Mouse (Mus musculus): Measurements from ENCODE around the gene Trmu. TPM values are rescaled to one million over a fixed set of nuclear protein-coding genes. Genes with fewer than 3 reads are reported as not detected.

Trmu gene
- polyA plus RNA-seq, 1 experiment, result 20.1 TPM

DNA sequence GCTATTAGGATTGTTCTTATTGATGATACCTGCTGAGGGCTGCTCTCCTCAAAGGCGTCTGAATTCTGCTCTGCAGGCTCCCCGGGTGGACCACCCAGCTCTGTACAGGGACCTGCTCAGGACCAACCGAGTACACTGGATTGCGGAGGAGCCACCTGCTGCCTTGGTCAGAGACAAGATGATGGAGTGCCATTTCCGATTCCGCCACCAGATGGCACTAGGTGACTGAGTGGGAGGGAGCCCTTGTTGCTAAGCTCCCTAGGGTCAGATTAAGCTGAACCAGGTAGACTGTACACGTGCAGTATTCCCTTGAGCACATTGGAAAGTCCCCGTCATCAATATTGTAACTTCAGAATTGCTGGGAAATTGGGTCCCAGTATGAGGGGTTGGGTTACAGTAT is 17.2 kb downstream of the Trmu start:
- no peak overlapping the region for H3K4me3 ChIP-seq (ENCODE audit: control insufficient read depth, low read depth, low read length)
- no peak overlapping the region for H3K27ac ChIP-seq (ENCODE audit: control insufficient read depth, insufficient read depth, low read depth, low read length)
- H3K36me3 ChIP-seq (ENCODE audit: control insufficient read depth, insufficient read depth, low read length), result no peaks in the 10 kb centered on the region; the same call in 1 of the 2 replicates
- no peaks in the 10 kb centered on the region for H3K4me1 ChIP-seq (ENCODE audit: control insufficient read depth, insufficient read depth, low read length)
- no peaks in the 10 kb centered on the region for H3K27me3 ChIP-seq (ENCODE audit: control insufficient read depth, insufficient read depth, low read length)
- TF ChIP-seq CTCF (IDR thresholded peaks at IDR 0.05; ENCODE audit: control insufficient read depth, insufficient read depth, insufficient replicate concordance, low read depth, low read length) (peak; percentile 91; the same call in 1 of the 2 replicates), POLR2A (IDR thresholded peaks at IDR 0.05; ENCODE audit: control insufficient read depth, low read depth, low read length) (no peak)

DNA sequence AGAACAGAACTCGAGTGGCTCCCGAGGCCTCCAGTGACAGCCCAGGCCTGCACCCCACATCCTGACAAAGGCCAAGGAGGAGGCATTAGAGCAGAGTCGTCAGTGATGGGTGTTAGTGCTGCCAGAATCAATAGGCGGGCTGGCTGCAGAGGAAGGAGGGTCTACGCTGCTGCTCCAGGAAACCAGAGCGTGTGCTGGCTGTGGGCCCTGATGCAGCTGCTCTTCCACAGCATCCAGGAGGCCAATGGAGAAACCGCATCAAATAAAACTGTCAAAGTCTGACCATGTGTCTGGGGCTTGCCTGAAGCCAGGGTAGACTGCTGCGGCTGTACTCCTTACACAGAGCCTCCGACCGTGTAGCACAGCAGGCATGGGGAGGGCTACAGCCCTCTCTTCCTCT is 18.0 kb downstream of the Trmu start:
- TF ChIP-seq POLR2A (IDR thresholded peaks at IDR 0.05; ENCODE audit: control insufficient read depth, low read depth, low read length) (no peak), CTCF (IDR thresholded peaks at IDR 0.05; ENCODE audit: control insufficient read depth, insufficient read depth, insufficient replicate concordance, low read depth, low read length) (no peak)
- H3K4me3 ChIP-seq (ENCODE audit: control insufficient read depth, low read depth, low read length), result no peak overlapping the region
- H3K4me1 ChIP-seq (ENCODE audit: control insufficient read depth, insufficient read depth, low read length), result no peaks in the 10 kb centered on the region
- H3K27ac ChIP-seq (ENCODE audit: control insufficient read depth, insufficient read depth, low read depth, low read length), result no peak overlapping the region
- no peaks in the 10 kb centered on the region; the same call in 1 of the 2 replicates for H3K36me3 ChIP-seq (ENCODE audit: control insufficient read depth, insufficient read depth, low read length)
- H3K27me3 ChIP-seq (ENCODE audit: control insufficient read depth, insufficient read depth, low read length), result no peaks in the 10 kb centered on the region

DNA sequence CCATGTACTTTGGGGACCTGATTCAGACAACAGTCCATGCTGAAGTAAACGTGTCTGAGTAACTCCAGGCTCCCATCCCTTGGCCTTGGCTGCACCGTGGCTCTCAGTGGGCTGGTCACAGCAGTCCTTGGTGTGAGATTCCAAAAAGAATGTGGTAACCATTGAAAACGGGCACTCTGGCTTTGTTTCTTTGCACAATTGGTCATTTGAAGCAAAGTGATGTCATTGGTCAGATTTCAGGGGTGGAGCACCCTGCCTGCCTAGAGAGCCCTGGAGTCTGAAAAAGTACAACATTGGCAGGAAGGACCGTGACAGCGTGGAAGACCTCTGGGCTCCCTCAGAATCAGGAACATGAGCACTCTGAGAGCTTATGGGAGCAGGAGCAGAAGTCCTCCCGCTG is 20.3 kb downstream of the Trmu start:
- Histone ChIP-seq H3K27ac (ENCODE audit: control insufficient read depth, insufficient read depth, low read depth, low read length) (no peak overlapping the region), H3K4me3 (ENCODE audit: control insufficient read depth, low read depth, low read length) (no peak overlapping the region), H3K36me3 (ENCODE audit: control insufficient read depth, insufficient read depth, low read length) (no peaks in the 10 kb centered on the region)

DNA sequence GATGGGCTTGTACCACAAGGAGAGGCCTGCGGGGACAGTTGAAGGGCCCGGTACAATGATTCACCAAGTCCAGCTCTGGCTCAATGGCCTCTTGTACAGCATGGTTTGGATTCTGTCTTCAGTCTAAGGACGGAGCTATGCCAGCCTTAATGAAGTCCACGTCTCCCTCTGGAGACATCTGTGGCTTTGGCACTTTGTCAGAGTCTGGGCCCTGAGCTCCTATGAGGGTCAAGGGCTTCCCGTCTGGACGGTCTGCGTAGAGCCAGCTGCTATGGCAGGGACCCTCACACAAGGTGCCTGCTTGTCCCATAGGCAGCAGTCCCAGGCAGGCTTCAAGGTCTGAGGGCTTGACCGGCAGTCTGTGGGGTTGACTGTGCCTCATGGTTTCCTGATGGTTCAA is 21.2 kb downstream of the Trmu start:
- no peaks in the 10 kb centered on the region for H3K4me1 ChIP-seq (ENCODE audit: control insufficient read depth, insufficient read depth, low read length)
- H3K27ac ChIP-seq (ENCODE audit: control insufficient read depth, insufficient read depth, low read depth, low read length), result no peak overlapping the region
- TF ChIP-seq POLR2A (IDR thresholded peaks at IDR 0.05; ENCODE audit: control insufficient read depth, low read depth, low read length), result no peak
- no peak for TF ChIP-seq CTCF (IDR thresholded peaks at IDR 0.05; ENCODE audit: control insufficient read depth, insufficient read depth, insufficient replicate concordance, low read depth, low read length)
- H3K4me3 ChIP-seq (ENCODE audit: control insufficient read depth, low read depth, low read length), result no peak overlapping the region
- no peaks in the 10 kb centered on the region for H3K27me3 ChIP-seq (ENCODE audit: control insufficient read depth, insufficient read depth, low read length)
- H3K36me3 ChIP-seq (ENCODE audit: control insufficient read depth, insufficient read depth, low read length), result no peaks in the 10 kb centered on the region

More for the DNA sequence above, 20.3 kb downstream of the Trmu start:
- TF ChIP-seq CTCF (IDR thresholded peaks at IDR 0.05; ENCODE audit: control insufficient read depth, insufficient read depth, insufficient replicate concordance, low read depth, low read length) (no peak), POLR2A (IDR thresholded peaks at IDR 0.05; ENCODE audit: control insufficient read depth, low read depth, low read length) (no peak)
- Histone ChIP-seq H3K4me1 (ENCODE audit: control insufficient read depth, insufficient read depth, low read length) (no peaks in the 10 kb centered on the region), H3K27me3 (ENCODE audit: control insufficient read depth, insufficient read depth, low read length) (no peaks in the 10 kb centered on the region)

DNA sequence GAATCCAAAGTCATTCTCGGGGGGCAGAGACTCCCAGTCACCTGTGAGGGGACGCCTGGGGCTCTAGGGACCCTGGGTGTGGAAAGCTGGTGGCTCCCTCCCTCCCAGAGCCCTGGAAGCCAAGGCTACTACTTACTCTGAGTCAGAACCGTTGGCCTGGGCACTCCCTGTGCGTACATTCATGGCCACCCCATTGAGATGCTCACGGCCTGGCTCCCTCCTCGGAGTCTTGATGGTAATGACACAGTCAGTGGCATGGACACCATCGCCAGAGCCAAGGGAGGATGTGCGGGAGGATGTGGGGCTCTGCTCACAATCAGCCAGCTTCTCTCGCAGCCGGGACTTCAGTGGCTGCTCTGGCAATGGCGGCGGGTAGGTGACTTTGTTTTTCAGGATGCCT is 21.7 kb downstream of the Trmu start:
- no peaks in the 10 kb centered on the region for H3K27me3 ChIP-seq (ENCODE audit: control insufficient read depth, insufficient read depth, low read length)
- H3K4me3 ChIP-seq (ENCODE audit: control insufficient read depth, low read depth, low read length), result no peak overlapping the region
- TF ChIP-seq CTCF (IDR thresholded peaks at IDR 0.05; ENCODE audit: control insufficient read depth, insufficient read depth, insufficient replicate concordance, low read depth, low read length), result no peak
- TF ChIP-seq POLR2A (IDR thresholded peaks at IDR 0.05; ENCODE audit: control insufficient read depth, low read depth, low read length), result no peak
- H3K27ac ChIP-seq (ENCODE audit: control insufficient read depth, insufficient read depth, low read depth, low read length), result no peak overlapping the region
- no peaks in the 10 kb centered on the region for H3K4me1 ChIP-seq (ENCODE audit: control insufficient read depth, insufficient read depth, low read length)
- no peaks in the 10 kb centered on the region for H3K36me3 ChIP-seq (ENCODE audit: control insufficient read depth, insufficient read depth, low read length)

DNA sequence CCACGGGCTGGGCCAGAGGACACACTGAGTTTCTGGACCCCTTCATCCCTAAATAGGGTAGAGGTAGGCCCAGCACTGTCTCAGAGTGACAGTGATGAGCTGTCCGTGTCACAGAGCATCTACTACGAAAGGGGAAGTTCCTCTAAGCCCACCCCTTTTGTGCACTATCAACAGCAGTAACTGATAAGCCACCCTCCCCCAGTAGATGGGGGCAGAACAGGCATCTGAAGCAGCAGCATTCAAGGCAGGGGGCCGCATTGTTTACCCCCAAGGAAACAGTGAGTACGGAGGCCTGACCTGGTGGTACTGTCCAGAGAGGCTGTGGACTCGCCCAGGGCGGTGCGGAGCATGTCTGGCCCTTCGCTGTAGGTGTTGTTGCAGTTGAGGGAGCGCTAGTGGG is 23.4 kb downstream of the Trmu start:
- no peaks in the 10 kb centered on the region for H3K4me1 ChIP-seq (ENCODE audit: control insufficient read depth, insufficient read depth, low read length)
- H3K4me3 ChIP-seq (ENCODE audit: control insufficient read depth, low read depth, low read length), result no peak overlapping the region
- TF ChIP-seq CTCF (IDR thresholded peaks at IDR 0.05; ENCODE audit: control insufficient read depth, insufficient read depth, insufficient replicate concordance, low read depth, low read length), result no peak
- no peak for TF ChIP-seq POLR2A (IDR thresholded peaks at IDR 0.05; ENCODE audit: control insufficient read depth, low read depth, low read length)
- no peaks in the 10 kb centered on the region for H3K36me3 ChIP-seq (ENCODE audit: control insufficient read depth, insufficient read depth, low read length)
- no peak overlapping the region for H3K27ac ChIP-seq (ENCODE audit: control insufficient read depth, insufficient read depth, low read depth, low read length)
- H3K27me3 ChIP-seq (ENCODE audit: control insufficient read depth, insufficient read depth, low read length), result no peaks in the 10 kb centered on the region

DNA sequence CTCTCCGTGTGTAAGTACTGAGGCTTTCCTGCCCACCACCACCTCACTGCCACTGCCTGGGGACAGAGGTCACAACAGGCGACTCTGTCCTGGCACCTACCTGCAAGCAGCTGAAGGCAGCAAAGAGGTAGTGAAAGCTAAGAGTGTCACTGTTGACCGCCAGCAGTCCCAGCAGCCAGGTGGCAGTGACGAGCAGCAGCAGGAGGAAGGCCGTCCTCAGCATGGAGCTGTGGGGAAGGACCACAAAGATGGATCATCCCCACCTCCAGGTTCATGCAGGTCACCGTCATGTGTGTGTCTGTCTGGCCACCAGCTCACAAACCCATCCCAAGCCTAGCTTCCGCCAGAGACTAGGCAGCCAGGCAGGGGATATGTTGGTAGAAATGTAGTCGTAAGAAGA is 24.7 kb downstream of the Trmu start:
- no peaks in the 10 kb centered on the region for H3K4me1 ChIP-seq (ENCODE audit: control insufficient read depth, insufficient read depth, low read length)
- H3K27ac ChIP-seq (ENCODE audit: control insufficient read depth, insufficient read depth, low read depth, low read length), result no peak overlapping the region
- TF ChIP-seq CTCF (IDR thresholded peaks at IDR 0.05; ENCODE audit: control insufficient read depth, insufficient read depth, insufficient replicate concordance, low read depth, low read length) (peak; percentile 47; the same call in 1 of the 2 replicates), POLR2A (IDR thresholded peaks at IDR 0.05; ENCODE audit: control insufficient read depth, low read depth, low read length) (no peak)
- H3K4me3 ChIP-seq (ENCODE audit: control insufficient read depth, low read depth, low read length), result no peak overlapping the region
- no peaks in the 10 kb centered on the region for H3K27me3 ChIP-seq (ENCODE audit: control insufficient read depth, insufficient read depth, low read length)
- H3K36me3 ChIP-seq (ENCODE audit: control insufficient read depth, insufficient read depth, low read length), result no peaks in the 10 kb centered on the region
